Mouse (Mus musculus) adrenal gland, adult 2 months (tissue): ENCODE results near the gene Kank3. TPM values are rescaled to one million over a fixed set of nuclear protein-coding genes. Genes with fewer than 3 reads are reported as not detected.

ENCODE experiments used
- DNase-seq: peaks from one replicate; pipeline ENCODE4 v3.0.0; 2021
- polyA plus RNA-seq: library from polyadenylated mRNA; depleted of rRNA; stranded (reverse); fragments of >200 nt; gene quantifications from 2 replicates; pipeline ENCODE4 v1.2.3, GENCODE M21; 2012; rRNA removed
- total RNA-seq, 2 experiments: library from RNA; stranded (reverse); gene quantifications; 2 replicates each; pipeline ENCODE4 v1.2.3; 2021

Gene Kank3
- total and polyA plus RNA-seq, 3 experiments: 55.9 to 164 (median 66.2) TPM

- no peak for DNase-seq
These were observed 47.5 kb downstream of the Kank3 start for GRCm38 (mm10) chr17:33857816-33858215.

GRCm38 (mm10) chr17:33865330-33866030 is 55.2 kb downstream of the Kank3 start:
- peak; percentile 59 for DNase-seq

Other genes with a start within 250 kb of the Kank3 start
- gene Zfp414, start 181.4 kb upstream of the Kank3 start, total RNA-seq: 10 to 100 TPM; 35.1 to 39.4 TPM
- gene Zfp414, start 181.4 kb upstream of the Kank3 start, polyA plus RNA-seq: 105 and 106 TPM in 2 replicates
- gene Pram1, start 172.5 kb upstream of the Kank3 start, total RNA-seq: under 1 TPM; 0.49 to 0.97 TPM
- not detected in 2 replicates for gene Pram1, start 172.5 kb upstream of the Kank3 start, polyA plus RNA-seq
- 100 to 1,000 TPM; 142 to 166 TPM for gene Hnrnpm, start 123.7 kb upstream of the Kank3 start, total RNA-seq
- gene Hnrnpm, start 123.7 kb upstream of the Kank3 start, polyA plus RNA-seq: 66.7 and 70.9 TPM in 2 replicates
- 100 to 1,000 TPM; 112 to 117 TPM for gene March2, start 91.8 kb upstream of the Kank3 start, total RNA-seq
- gene March2, start 91.8 kb upstream of the Kank3 start, polyA plus RNA-seq: 150 and 170 TPM in 2 replicates
- 100 to 1,000 TPM; 247 to 267 TPM for gene Rab11b, start 50.0 kb upstream of the Kank3 start, total RNA-seq
- 522 and 543 TPM in 2 replicates for gene Rab11b, start 50.0 kb upstream of the Kank3 start, polyA plus RNA-seq
- gene Angptl4, start 28.7 kb upstream of the Kank3 start, total RNA-seq: 100 to 1,000 TPM in 1 of 2 experiments, 10 to 100 TPM in 1; 44.5 to 100 TPM
- gene Angptl4, start 28.7 kb upstream of the Kank3 start, polyA plus RNA-seq: 131 and 261 TPM in 2 replicates
- 1,000 to 10,000 TPM; 1,533 to 1,560 TPM for gene Rps28, start 14.0 kb downstream of the Kank3 start, total RNA-seq
- gene Rps28, start 14.0 kb downstream of the Kank3 start, polyA plus RNA-seq: 387 and 446 TPM in 2 replicates
- gene Ndufa7, start 14.1 kb downstream of the Kank3 start, total RNA-seq: 100 to 1,000 TPM; 507 to 539 TPM
- gene Ndufa7, start 14.1 kb downstream of the Kank3 start, polyA plus RNA-seq: 556 and 578 TPM in 2 replicates
- gene Cd320, start 32.6 kb downstream of the Kank3 start, total RNA-seq: 10 to 100 TPM; 34.2 to 42.8 TPM
- gene Cd320, start 32.6 kb downstream of the Kank3 start, polyA plus RNA-seq: 85.2 and 99.1 TPM in 2 replicates
- gene Gm7029, start 63.3 kb downstream of the Kank3 start, total RNA-seq: not detected
- gene Gm7029, start 63.3 kb downstream of the Kank3 start, polyA plus RNA-seq: not detected in 2 replicates
- 1 to 10 TPM; 1.4 to 1.6 TPM for gene Kifc1, start 80.1 kb downstream of the Kank3 start, total RNA-seq
- gene Kifc1, start 80.1 kb downstream of the Kank3 start, polyA plus RNA-seq: 1.8 and 2.5 TPM in 2 replicates
- gene Platr17, start 94.6 kb downstream of the Kank3 start, total RNA-seq: not detected
- not detected in 2 replicates for gene Platr17, start 94.6 kb downstream of the Kank3 start, polyA plus RNA-seq
- 10 to 100 TPM; 29.0 to 30.3 TPM for gene Daxx, start 98.9 kb downstream of the Kank3 start, total RNA-seq
- gene Daxx, start 98.9 kb downstream of the Kank3 start, polyA plus RNA-seq: 54.7 and 65.7 TPM in 2 replicates
- gene Tapbp, start 105.4 kb downstream of the Kank3 start, total RNA-seq: 100 to 1,000 TPM; 151 to 171 TPM
- gene Tapbp, start 105.4 kb downstream of the Kank3 start, polyA plus RNA-seq: 244 and 245 TPM in 2 replicates
- gene Zbtb22, start 105.4 kb downstream of the Kank3 start, total RNA-seq: 10 to 100 TPM; 26.1 to 38.3 TPM
- gene Zbtb22, start 105.4 kb downstream of the Kank3 start, polyA plus RNA-seq: 52.1 and 57.1 TPM in 2 replicates
- gene Rgl2, start 119.0 kb downstream of the Kank3 start, total RNA-seq: 10 to 100 TPM; 44.2 to 44.4 TPM
- gene Rgl2, start 119.0 kb downstream of the Kank3 start, polyA plus RNA-seq: 237 and 298 TPM in 2 replicates
- 100 to 1,000 TPM in 1 of 2 experiments, 10 to 100 TPM in 1; 69.7 to 100 TPM for gene Pfdn6, start 129.8 kb downstream of the Kank3 start, total RNA-seq
- gene Pfdn6, start 129.8 kb downstream of the Kank3 start, polyA plus RNA-seq: 5.0 and 6.8 TPM in 2 replicates
- 10 to 100 TPM; 35.4 to 38.4 TPM for gene Wdr46, start 130.1 kb downstream of the Kank3 start, total RNA-seq
- gene Wdr46, start 130.1 kb downstream of the Kank3 start, polyA plus RNA-seq: 18.9 and 25.6 TPM in 2 replicates
- gene B3galt4, start 141.0 kb downstream of the Kank3 start, total RNA-seq: 1 to 10 TPM; 4.0 to 6.5 TPM
- gene B3galt4, start 141.0 kb downstream of the Kank3 start, polyA plus RNA-seq: 21.2 and 21.3 TPM in 2 replicates
- 10 to 100 TPM; 52.8 to 55.1 TPM for gene Vps52, start 145.3 kb downstream of the Kank3 start, total RNA-seq
- gene Vps52, start 145.3 kb downstream of the Kank3 start, polyA plus RNA-seq: 88.4 and 107 TPM in 2 replicates
- gene Rps18, start 145.5 kb downstream of the Kank3 start, total RNA-seq: 100 to 1,000 TPM; 541 to 790 TPM
- 153 and 176 TPM in 2 replicates for gene Rps18, start 145.5 kb downstream of the Kank3 start, polyA plus RNA-seq
- gene H2-K1, start 189.8 kb downstream of the Kank3 start, total RNA-seq: 100 to 1,000 TPM; 577 to 669 TPM
- 2,584 and 2,844 TPM in 2 replicates for gene H2-K1, start 189.8 kb downstream of the Kank3 start, polyA plus RNA-seq
- gene Ring1, start 214.2 kb downstream of the Kank3 start, total RNA-seq: 10 to 100 TPM; 41.4 to 57.0 TPM
- gene Ring1, start 214.2 kb downstream of the Kank3 start, polyA plus RNA-seq: 70.0 and 92.4 TPM in 2 replicates
- gene H2-Ke6, start 217.5 kb downstream of the Kank3 start, total RNA-seq: 100 to 1,000 TPM; 252 to 263 TPM
- gene H2-Ke6, start 217.5 kb downstream of the Kank3 start, polyA plus RNA-seq: 362 and 465 TPM in 2 replicates
- gene Slc39a7, start 221.2 kb downstream of the Kank3 start, total RNA-seq: 100 to 1,000 TPM; 156 to 217 TPM
- gene Slc39a7, start 221.2 kb downstream of the Kank3 start, polyA plus RNA-seq: 291 and 321 TPM in 2 replicates
- 10 to 100 TPM; 47.5 to 54.9 TPM for gene Rxrb, start 221.3 kb downstream of the Kank3 start, total RNA-seq
- 150 and 161 TPM in 2 replicates for gene Rxrb, start 221.3 kb downstream of the Kank3 start, polyA plus RNA-seq
- 1 to 10 TPM; 1.0 to 1.1 TPM for gene Col11a2, start 228.9 kb downstream of the Kank3 start, total RNA-seq
- gene Col11a2, start 228.9 kb downstream of the Kank3 start, polyA plus RNA-seq: 0.35 and 1.7 TPM in 2 replicates